Mouse (Mus musculus) urinary bladder, postnatal 4 days (tissue): ENCODE results near the gene Ppox.

ENCODE experiments used
- DNase-seq, 2 experiments: peaks; one replicate each; pipeline ENCODE4 v3.0.0; 2021 to 2022; ENCODE audit warnings: low spot score in 2 of 2

The Ppox gene

GRCm38 (mm10) chr1:171285096-171285892 is 4.3 kb upstream of the Ppox start:
- no peak for DNase-seq

- no peak for DNase-seq
Observed at GRCm38 (mm10) chr1:171284491-171284890, 3.5 kb upstream of the Ppox start.

- DNase-seq, result no peak
Observed at GRCm38 (mm10) chr1:171283188-171284160, 2.5 kb upstream of the Ppox start.

- no peak for DNase-seq
Observed at GRCm38 (mm10) chr1:171282086-171282805, 1.3 kb upstream of the Ppox start.

- peak; percentile 69 to 84 for DNase-seq
Observed at GRCm38 (mm10) chr1:171281528-171281923, 540 bp upstream of the Ppox start.

GRCm38 (mm10) chr1:171280250-171280915 is 603 bp downstream of the Ppox start:
- no peak for DNase-seq

DNA sequence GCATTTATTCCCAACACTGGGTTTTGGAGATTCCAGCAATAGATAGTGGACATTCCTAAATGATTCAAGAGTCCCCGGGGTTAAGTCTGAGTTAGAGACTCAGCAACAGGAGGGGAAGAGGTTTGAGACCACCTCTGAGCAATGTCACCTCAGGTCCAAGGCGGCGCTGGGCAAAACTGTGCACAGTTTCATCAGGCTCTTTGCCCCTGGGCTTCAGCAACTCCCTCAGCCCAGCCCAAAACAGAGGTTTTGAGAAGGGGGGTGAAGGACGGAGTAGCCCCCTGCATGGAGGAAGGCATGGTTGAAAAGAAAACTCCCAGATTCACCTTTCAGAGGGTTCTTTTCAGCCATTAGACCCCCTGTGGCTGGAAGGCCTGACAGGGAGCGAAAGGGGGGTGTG is 1.3 kb downstream of the Ppox start:
- DNase-seq, result no peak

DNA sequence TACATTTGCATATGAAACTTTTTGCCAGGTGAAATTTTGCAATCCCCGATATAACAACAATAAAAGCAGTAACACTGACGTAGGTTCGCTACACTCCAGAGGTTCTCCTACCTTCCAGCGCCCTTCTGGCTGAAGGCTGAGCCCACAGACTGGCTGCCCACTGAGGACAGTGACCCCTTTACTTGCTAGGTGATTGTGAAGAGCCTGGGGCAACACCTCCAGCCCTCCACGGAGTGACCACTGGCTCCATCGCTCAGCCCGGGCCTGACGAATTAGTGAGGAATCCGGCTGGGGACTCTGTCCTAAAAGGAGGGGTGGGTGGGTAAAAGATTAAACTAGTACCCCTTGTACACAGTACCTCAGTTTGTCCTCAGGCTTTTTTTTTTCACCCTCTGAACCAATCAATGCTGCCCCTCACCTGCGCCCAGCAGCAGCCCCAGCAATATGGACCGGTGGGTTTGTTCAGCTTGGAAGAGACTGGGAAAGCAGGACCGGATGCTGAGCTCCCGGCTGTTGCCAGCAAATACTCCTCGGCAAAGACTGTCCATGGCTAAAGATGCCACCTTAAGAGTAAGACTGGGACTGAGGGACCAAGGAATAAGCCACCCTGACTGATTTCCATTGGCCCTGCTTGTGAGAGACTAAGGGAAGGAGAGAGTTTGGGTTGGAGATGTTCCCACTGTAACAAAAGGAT is 1.8 kb downstream of the Ppox start:
- no peak for DNase-seq

GRCm38 (mm10) chr1:171278436-171278835 is 2.5 kb downstream of the Ppox start:
- no peak for DNase-seq

DNA sequence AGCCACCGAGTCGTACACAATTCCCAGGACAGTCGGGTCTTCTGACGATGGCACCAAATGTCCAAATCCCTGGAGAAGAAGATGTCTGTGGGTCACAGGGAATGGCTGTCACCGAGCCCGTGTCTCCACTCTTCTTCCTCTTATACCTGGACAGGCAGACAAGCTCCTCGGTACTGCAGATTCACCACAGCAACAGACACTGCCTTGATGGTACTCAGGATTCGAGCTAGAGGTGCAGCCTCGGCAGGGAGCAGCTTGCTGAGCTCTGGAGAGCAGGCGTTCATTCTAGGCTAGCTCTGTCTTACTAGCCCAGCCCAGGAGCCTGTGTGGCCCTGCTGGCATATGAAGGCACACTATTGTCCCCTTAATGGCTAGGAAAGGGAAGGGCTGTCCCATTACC is 3.2 kb downstream of the Ppox start:
- DNase-seq, result no peak

DNA sequence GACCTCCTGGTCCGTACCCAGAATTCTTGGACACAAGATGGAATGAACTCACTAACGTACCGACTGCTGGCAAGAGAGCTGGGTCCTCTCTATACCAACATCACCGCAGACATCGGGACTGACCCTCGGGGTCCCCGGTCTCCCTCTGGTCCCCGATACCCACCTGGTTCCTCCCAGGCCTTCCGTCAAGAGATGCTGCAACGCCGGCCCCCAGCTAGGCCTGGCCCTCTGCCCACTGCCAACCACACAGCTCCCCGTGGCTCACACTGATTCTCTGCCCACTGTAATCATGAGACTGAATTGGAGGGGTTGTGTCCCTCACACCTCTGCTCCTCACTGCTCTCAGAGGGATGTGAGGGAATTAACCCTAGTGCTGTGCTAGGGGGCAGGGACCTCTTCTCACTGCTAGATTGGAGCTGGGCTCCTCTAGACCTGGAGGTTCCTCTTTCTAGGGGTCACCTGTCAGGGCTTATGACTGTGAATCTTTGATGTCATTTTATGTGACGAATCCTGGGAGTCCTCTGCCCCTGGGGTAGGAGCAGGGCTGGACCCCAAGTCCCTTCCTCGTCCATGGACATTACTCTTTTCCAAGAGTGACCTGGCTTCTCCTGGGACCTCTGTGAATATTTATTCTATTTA is 4.8 kb downstream of the Ppox start:
- no peak for DNase-seq

- DNase-seq, result no peak
Observed at GRCm38 (mm10) chr1:171275144-171275734, 5.7 kb downstream of the Ppox start.

DNA sequence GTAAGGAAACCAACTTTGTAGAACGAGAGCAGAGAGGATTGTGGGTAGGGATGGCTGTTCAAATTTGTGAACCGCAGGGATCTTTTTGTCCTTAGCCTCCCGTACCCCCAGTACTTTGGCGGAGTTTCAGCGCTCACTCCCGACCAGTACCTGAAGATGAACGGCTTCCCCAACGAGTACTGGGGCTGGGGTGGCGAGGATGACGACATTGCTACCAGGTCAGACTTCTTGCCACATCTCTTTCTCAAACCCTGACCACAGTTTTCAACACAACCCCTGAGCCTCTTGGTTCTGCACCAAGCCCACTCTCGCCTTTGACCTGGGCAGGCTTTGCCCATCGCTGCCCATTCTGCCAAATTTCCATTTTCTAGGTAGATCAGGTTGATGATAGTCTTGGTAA is 6.8 kb downstream of the Ppox start:
- DNase-seq, result no peak

GRCm38 (mm10) chr1:171272086-171272485 is 8.9 kb downstream of the Ppox start:
- no peak for DNase-seq

DNA sequence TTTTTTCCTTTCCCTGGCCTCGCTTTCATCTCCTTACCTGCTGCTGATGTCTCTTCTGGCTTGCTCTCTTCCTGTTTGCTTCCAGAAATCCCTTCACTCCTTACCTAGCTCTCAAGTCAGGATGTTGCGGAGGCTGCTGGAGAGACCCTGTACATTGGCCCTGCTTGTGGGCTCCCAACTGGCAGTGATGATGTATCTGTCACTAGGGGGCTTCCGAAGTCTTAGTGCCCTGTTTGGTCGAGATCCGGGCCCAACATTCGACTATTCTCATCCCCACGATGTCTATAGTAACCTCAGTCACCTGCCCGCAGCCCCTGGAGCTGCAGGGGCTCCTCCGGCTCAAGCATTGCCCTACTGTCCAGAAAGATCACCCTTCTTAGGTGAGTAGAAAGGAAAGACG is 9.4 kb downstream of the Ppox start:
- no peak for DNase-seq

DNA sequence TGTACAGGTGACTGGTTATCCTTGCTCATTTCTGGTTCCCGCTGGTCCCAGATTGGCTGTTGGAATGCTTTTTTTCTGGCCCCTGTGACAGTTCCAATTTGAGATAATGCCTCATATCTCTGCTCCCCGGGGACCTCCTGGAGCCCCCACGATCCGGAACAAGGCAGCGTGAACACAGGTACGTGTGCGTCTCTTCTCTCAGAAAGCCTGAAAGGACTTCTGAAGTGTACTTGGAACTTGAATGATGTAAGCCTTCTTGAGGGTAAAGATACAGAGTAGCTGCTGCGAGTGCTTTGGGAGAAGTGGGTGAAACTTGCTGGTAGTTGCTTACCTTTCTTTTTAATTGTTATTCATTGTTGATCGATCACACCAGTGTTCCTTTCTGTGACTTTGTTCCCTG is 9.8 kb downstream of the Ppox start:
- DNase-seq, result no peak

GRCm38 (mm10) chr1:171270573-171270900 is 10.4 kb downstream of the Ppox start:
- DNase-seq, result no peak

- peak; percentile 93 to 97 for DNase-seq
Observed at GRCm38 (mm10) chr1:171269848-171270572, 11.0 kb downstream of the Ppox start, which contains the start of gene B4galt3. TSS of gene B4galt3 (plus strand) at chr1:171270328.

DNA sequence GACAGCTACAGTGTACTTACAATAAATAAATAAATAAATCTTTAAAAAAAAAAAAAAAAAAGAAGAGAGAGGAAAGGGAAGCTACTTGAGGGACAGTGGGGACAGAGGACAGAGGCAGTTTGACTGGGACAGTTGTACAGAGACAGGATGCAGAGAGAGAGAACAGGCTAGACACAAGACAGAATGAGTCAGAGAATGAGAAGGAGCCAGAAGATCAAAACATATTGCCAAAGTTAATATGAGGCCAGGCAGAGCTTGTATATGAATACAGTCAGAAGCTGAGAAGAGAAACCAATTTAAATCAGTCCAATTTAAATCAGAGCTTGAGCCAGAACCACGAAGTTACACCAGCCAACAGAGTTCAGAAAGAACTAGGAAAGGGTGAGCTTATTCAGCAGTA is 12.6 kb downstream of the Ppox start:
- DNase-seq, result no peak
